Mouse (Mus musculus): ENCODE data around the gene Tmub2. TPM values are rescaled to one million over a fixed set of nuclear protein-coding genes. Genes with fewer than 3 reads are reported as not detected.
A peak's percentile ranks its signal among the peaks of the same experiment; 100 is the strongest.

The Tmub2 gene
- total and polyA plus RNA-seq, 3 experiments, result 27.0 to 32.9 (median 31.0) TPM

- Histone ChIP-seq H3K9me3 (replicated peaks; ENCODE audit: low read length) (no peaks in the 10 kb centered on the region), H3K79me2 (replicated peaks; ENCODE audit: control insufficient read depth, extremely low read depth, insufficient read depth, poor library complexity, severe bottlenecking) (peaks cover 25% of the 10 kb centered on the region), H3K9ac (ENCODE audit: insufficient read depth, low read depth) (no peak overlapping the region), H3K27me3 (replicated peaks) (no peaks in the 10 kb centered on the region), H3K27ac (ENCODE audit: insufficient read depth, low read depth) (no peak overlapping the region), H3K36me3 (replicated peaks in 1 of 2; ENCODE audit: control insufficient read depth in 1 of 2, insufficient read depth in 1 of 2, low read length in 1 of 2) (peaks cover 63 to 79% of the 10 kb centered on the region in 2 experiments), H3K4me2 (ENCODE audit: insufficient read depth, low read depth, poor library complexity, severe bottlenecking) (no peak overlapping the region), H3K4me1 (ENCODE audit: control insufficient read depth in 1 of 2, insufficient read depth in 2 of 2) (peaks cover 23 to 64% of the 10 kb centered on the region in 2 experiments), H3K4me3 (replicated peaks in 1 of 3; ENCODE audit: low read depth in 2 of 3, low read length in 2 of 3, poor library complexity in 1 of 3) (no peak overlapping the region)
- TF ChIP-seq POLR2A (IDR thresholded peaks at IDR 0.05; ENCODE audit: low read depth, low read length), result peak; percentile 18; the same call in 1 of the 2 replicates
- TF ChIP-seq CHD2 (IDR thresholded peaks at IDR 0.05; ENCODE audit: low read length), result peak; percentile 6; the same call in 1 of the 2 replicates
- 0 out of 2 replicates have a peak, but pooled peaks have one; percentile 16 for TF ChIP-seq POLR2AphosphoS2 (IDR thresholded peaks at IDR 0.05; ENCODE audit: low read depth, low read length)
- no peak for TF ChIP-seq MAX (IDR thresholded peaks at IDR 0.05; ENCODE audit: low read length)
- in situ Hi-C loops (cut with MboI; ENCODE audit: low pct_ligation_motif_present, low pct_unique_long_range_greater_than_20kb, low sequenced_read_pairs), result no loop called here
- DNase-seq (ENCODE audit: extremely low read depth), result no peak
- dilution Hi-C loops (cut with MboI; ENCODE audit: extremely low pct_ligation_motif_present, extremely low pct_unique_long_range_greater_than_20kb, low sequenced_read_pairs), result loop anchor here (25.0 kb wide), 1 partner anchor 100 kb away; the partner anchor contains the start of gene Slc25a39
Observed at GRCm38 (mm10) chr11:102311966-102312365, 27.2 kb downstream of the Tmub2 start.

GRCm38 (mm10) chr11:102312586-102312985 lies 27.9 kb downstream of the Tmub2 start:
- in situ Hi-C loops (cut with MboI; ENCODE audit: low pct_ligation_motif_present, low pct_unique_long_range_greater_than_20kb, low sequenced_read_pairs), result no loop called here

GRCm38 (mm10) chr11:102314321-102314720 lies 29.6 kb downstream of the Tmub2 start:
- Histone ChIP-seq H3K9ac (ENCODE audit: insufficient read depth, low read depth) (no peak overlapping the region), H3K4me2 (ENCODE audit: insufficient read depth, low read depth, poor library complexity, severe bottlenecking) (no peak overlapping the region), H3K79me2 (replicated peaks; ENCODE audit: control insufficient read depth, extremely low read depth, insufficient read depth, poor library complexity, severe bottlenecking) (peaks cover 42% of the 10 kb centered on the region), H3K4me1 (ENCODE audit: control insufficient read depth in 1 of 2, insufficient read depth in 2 of 2) (peaks cover 23 to 59% of the 10 kb centered on the region in 2 experiments), H3K27ac (ENCODE audit: insufficient read depth, low read depth) (no peak overlapping the region), H3K27me3 (replicated peaks) (no peaks in the 10 kb centered on the region), H3K36me3 (replicated peaks in 1 of 2; ENCODE audit: control insufficient read depth in 1 of 2, insufficient read depth in 1 of 2, low read length in 1 of 2) (peaks cover 48 to 60% of the 10 kb centered on the region in 2 experiments), H3K9me3 (replicated peaks; ENCODE audit: low read length) (no peaks in the 10 kb centered on the region), H3K4me3 (replicated peaks in 1 of 3; ENCODE audit: low read depth in 2 of 3, low read length in 2 of 3, poor library complexity in 1 of 3) (no peak overlapping the region)
- dilution Hi-C loops (cut with MboI; ENCODE audit: extremely low pct_ligation_motif_present, extremely low pct_unique_long_range_greater_than_20kb, low sequenced_read_pairs) (loop anchor here (25.0 kb wide), 1 partner anchor 98 kb away; the partner anchor contains the start of gene Slc25a39), in situ Hi-C loops (cut with MboI; ENCODE audit: low pct_ligation_motif_present, low pct_unique_long_range_greater_than_20kb, low sequenced_read_pairs) (no loop called here)
- DNase-seq (ENCODE audit: extremely low read depth), result no peak
- TF ChIP-seq POLR2A (IDR thresholded peaks at IDR 0.05; ENCODE audit: low read depth, low read length) (0 out of 2 replicates have a peak, but pooled peaks have one; percentile 7), PAX5 (IDR thresholded peaks at IDR 0.05; ENCODE audit: low read length) (no peak)

More at GRCm38 (mm10) chr11:102312586-102312985, 27.9 kb downstream of the Tmub2 start:
- Histone ChIP-seq H3K27ac (ENCODE audit: insufficient read depth, low read depth) (no peak overlapping the region), H3K9me3 (replicated peaks; ENCODE audit: low read length) (no peaks in the 10 kb centered on the region), H3K36me3 (replicated peaks in 1 of 2; ENCODE audit: control insufficient read depth in 1 of 2, insufficient read depth in 1 of 2, low read length in 1 of 2) (peaks cover 57 to 73% of the 10 kb centered on the region in 2 experiments), H3K9ac (ENCODE audit: insufficient read depth, low read depth) (no peak overlapping the region), H3K79me2 (replicated peaks; ENCODE audit: control insufficient read depth, extremely low read depth, insufficient read depth, poor library complexity, severe bottlenecking) (peaks cover 29% of the 10 kb centered on the region), H3K4me2 (ENCODE audit: insufficient read depth, low read depth, poor library complexity, severe bottlenecking) (no peak overlapping the region), H3K27me3 (replicated peaks) (no peaks in the 10 kb centered on the region), H3K4me3 (replicated peaks in 1 of 3; ENCODE audit: low read depth in 2 of 3, low read length in 2 of 3, poor library complexity in 1 of 3) (no peak overlapping the region), H3K4me1 (ENCODE audit: control insufficient read depth in 1 of 2, insufficient read depth in 2 of 2) (peaks cover 23 to 64% of the 10 kb centered on the region in 2 experiments)
- DNase-seq (ENCODE audit: extremely low read depth), result no peak
- TF ChIP-seq TBP (conservative IDR thresholded peaks at IDR 0.05; ENCODE audit: low read depth, low read length), result no peak
- TF ChIP-seq IRF4 (IDR thresholded peaks at IDR 0.05; ENCODE audit: low read depth, low read length), result no peak
- TF ChIP-seq CTCF (conservative IDR thresholded peaks at IDR 0.05 in 1 of 2, IDR thresholded peaks at IDR 0.05 in 1 of 2; ENCODE audit: low read depth in 2 of 2, low read length in 2 of 2), result no peak
- TF ChIP-seq RAD21 (IDR thresholded peaks at IDR 0.05; ENCODE audit: low read depth, low read length), result no peak
- TF ChIP-seq NELFE (IDR thresholded peaks at IDR 0.05; ENCODE audit: low read depth, low read length), result no peak
- TF ChIP-seq ZC3H11A (IDR thresholded peaks at IDR 0.05; ENCODE audit: low read depth, low read length), result no peak
- no peak for TF ChIP-seq NRF1 (IDR thresholded peaks at IDR 0.05; ENCODE audit: low read depth, low read length)
- TF ChIP-seq TCF12 (IDR thresholded peaks at IDR 0.05; ENCODE audit: low read depth, low read length), result no peak
- TF ChIP-seq ELF1 (IDR thresholded peaks at IDR 0.05; ENCODE audit: low read depth, low read length), result no peak
- no peak for TF ChIP-seq UBTF (IDR thresholded peaks at IDR 0.05; ENCODE audit: low read depth, low read length)
- dilution Hi-C loops (cut with MboI; ENCODE audit: extremely low pct_ligation_motif_present, extremely low pct_unique_long_range_greater_than_20kb, low sequenced_read_pairs), result loop anchor here (25.0 kb wide), 1 partner anchor 100 kb away; the partner anchor contains the start of gene Slc25a39

Data from CH12.LX (cell line).